Mouse (Mus musculus) limb, embryonic 12.5 days (tissue): ENCODE data around the gene Cbln4. TPM values are rescaled to one million over a fixed set of nuclear protein-coding genes. Genes with fewer than 3 reads are reported as not detected.

Source experiments
- ATAC-seq: fragments of 200-750 bp; cut with Nextera tagmentation; 2 replicates; pipeline ENCODE4 v1.8.0; 2017; ENCODE audit warnings: low read depth, moderate TSS enrichment; ENCODE audit not compliant: insufficient number of reproducible peaks, insufficient read depth, low FRiP score, low TSS enrichment
- H3K27ac ChIP-seq: fragments of 300-500 bp; sonication (generic); 2 replicates; pipeline ENCODE4 v1.5.1; 2016; ENCODE audit warnings: mild to moderate bottlenecking, moderate library complexity
- H3K27me3 ChIP-seq: fragments of 300-500 bp; sonication (generic); 2 replicates; pipeline ENCODE4 v1.6.1; 2016; ENCODE audit warnings: mild to moderate bottlenecking, moderate library complexity
- H3K36me3 ChIP-seq: fragments of 300-500 bp; sonication (generic); 2 replicates; pipeline ENCODE4 v1.6.1; 2016; ENCODE audit warnings: mild to moderate bottlenecking, moderate library complexity
- H3K4me1 ChIP-seq: fragments of 300-500 bp; sonication (generic); replicated peaks from 2 replicates; pipeline ENCODE4 v1.6.1; 2016
- H3K4me2 ChIP-seq: fragments of 300-500 bp; sonication (generic); 2 replicates; pipeline ENCODE4 v1.6.1; 2016; ENCODE audit warnings: mild to moderate bottlenecking, moderate library complexity
- H3K4me3 ChIP-seq: fragments of 300-500 bp; sonication (generic); replicated peaks from 2 replicates; pipeline ENCODE4 v1.5.1; 2016; ENCODE audit warnings: mild to moderate bottlenecking
- H3K9ac ChIP-seq: fragments of 300-500 bp; sonication (generic); replicated peaks from 2 replicates; pipeline ENCODE4 v1.6.1; 2016; ENCODE audit warnings: mild to moderate bottlenecking, moderate library complexity
- H3K9me3 ChIP-seq: fragments of 300-500 bp; sonication (generic); 2 replicates; pipeline ENCODE4 v1.6.1; 2016; ENCODE audit warnings: mild to moderate bottlenecking, moderate library complexity
- WGBS: fragments of 180-500 bp; shearing (Covaris S2); methylation state at CpG from one replicate; pipeline ENCODE4 v1.1.7; 2016; 5-methylcytosine and 5-hydroxymethylcytosine counted together
- polyA plus RNA-seq: library from polyadenylated mRNA; unstranded; fragments of >200 nt; fragmentation: Nextera tagmentation; extraction: Ambion mirVana; gene quantifications from 2 replicates; pipeline ENCODE4 v1.2.1, GENCODE M21; 2016

Cbln4 gene
- polyA plus RNA-seq, 1 experiment from 2014 or later: 5.9 TPM

GRCm38 (mm10) chr2:172034281-172034680 is 9.0 kb downstream of the Cbln4 start:
- no peak overlapping the region for H3K27ac ChIP-seq
- 28% methylated on average over 5 of the region's 5 CpGs for WGBS
- H3K27me3 ChIP-seq: peaks cover 10% of the 10 kb centered on the region; the same call in 1 of the 2 replicates
- H3K4me2 ChIP-seq: no peak overlapping the region
- H3K36me3 ChIP-seq: no peaks in the 10 kb centered on the region
- no peak overlapping the region for H3K4me3 ChIP-seq
- no peak for ATAC-seq
- no peaks in the 10 kb centered on the region for H3K9me3 ChIP-seq
- no peak overlapping the region for H3K9ac ChIP-seq
- H3K4me1 ChIP-seq: no peaks in the 10 kb centered on the region

- H3K9me3 ChIP-seq: no peaks in the 10 kb centered on the region
- H3K4me3 ChIP-seq: no peak overlapping the region
- peaks cover 4% of the 10 kb centered on the region; the same call in 1 of the 2 replicates for H3K4me1 ChIP-seq
- 80% methylated on average over 12 of the region's 12 CpGs for WGBS
- H3K27me3 ChIP-seq: peaks cover 4% of the 10 kb centered on the region; the same call in 1 of the 2 replicates
- H3K36me3 ChIP-seq: no peaks in the 10 kb centered on the region
- H3K9ac ChIP-seq: no peak overlapping the region
- H3K27ac ChIP-seq: no peak overlapping the region
- H3K4me2 ChIP-seq: no peak overlapping the region
- no peak for ATAC-seq
Observed at GRCm38 (mm10) chr2:172025459-172026130, 17.7 kb downstream of the Cbln4 start.

GRCm38 (mm10) chr2:172006726-172007125 is 36.5 kb downstream of the Cbln4 start:
- Histone ChIP-seq H3K4me1 (peaks cover 12% of the 10 kb centered on the region; the same call in 1 of the 2 replicates), H3K4me2 (no peak overlapping the region), H3K9me3 (no peaks in the 10 kb centered on the region), H3K27me3 (no peaks in the 10 kb centered on the region), H3K27ac (no peak overlapping the region), H3K4me3 (no peak overlapping the region), H3K9ac (no peak overlapping the region), H3K36me3 (no peaks in the 10 kb centered on the region)
- ATAC-seq: no peak
- 91% methylated on average over 10 of the region's 10 CpGs for WGBS

- no peaks in the 10 kb centered on the region for H3K27me3 ChIP-seq
- H3K4me2 ChIP-seq: no peak overlapping the region
- ATAC-seq: no peak
- no peaks in the 10 kb centered on the region for H3K9me3 ChIP-seq
- H3K27ac ChIP-seq: no peak overlapping the region
- no peak overlapping the region for H3K9ac ChIP-seq
- peaks cover 12% of the 10 kb centered on the region; the same call in 1 of the 2 replicates for H3K4me1 ChIP-seq
- no peaks in the 10 kb centered on the region for H3K36me3 ChIP-seq
- H3K4me3 ChIP-seq: no peak overlapping the region
- WGBS: 32% methylated on average over 7 of the region's 7 CpGs
Observed at GRCm38 (mm10) chr2:172005970-172006369, 37.3 kb downstream of the Cbln4 start.

GRCm38 (mm10) chr2:172004029-172004984 is 39.0 kb downstream of the Cbln4 start:
- no peaks in the 10 kb centered on the region for H3K27me3 ChIP-seq
- WGBS: 45% methylated on average over 21 of the region's 21 CpGs
- H3K4me1 ChIP-seq: peaks cover 22% of the 10 kb centered on the region
- no peak overlapping the region; the same call in 1 of the 2 replicates for H3K27ac ChIP-seq
- no peak overlapping the region for H3K4me3 ChIP-seq
- no peak overlapping the region for H3K4me2 ChIP-seq
- no peak overlapping the region for H3K9ac ChIP-seq
- no peaks in the 10 kb centered on the region for H3K36me3 ChIP-seq
- no peak for ATAC-seq
- H3K9me3 ChIP-seq: no peaks in the 10 kb centered on the region

- WGBS: 77% methylated on average over 6 of the region's 6 CpGs
- 0 out of 2 replicates have a peak, but pooled peaks have one; percentile 53 for ATAC-seq
Observed at GRCm38 (mm10) chr2:171996979-171997686, 46.1 kb downstream of the Cbln4 start.

GRCm38 (mm10) chr2:171994861-171995260 is 48.4 kb downstream of the Cbln4 start:
- ATAC-seq: no peak

More at GRCm38 (mm10) chr2:171996979-171997686, 46.1 kb downstream of the Cbln4 start:
- H3K4me3 ChIP-seq: no peak overlapping the region
- no peak overlapping the region for H3K27ac ChIP-seq
- peaks cover 21% of the 10 kb centered on the region for H3K4me1 ChIP-seq
- no peak overlapping the region for H3K9ac ChIP-seq
- H3K4me2 ChIP-seq: no peak overlapping the region
- no peaks in the 10 kb centered on the region for H3K27me3 ChIP-seq
- no peaks in the 10 kb centered on the region for H3K9me3 ChIP-seq
- no peaks in the 10 kb centered on the region for H3K36me3 ChIP-seq

GRCm38 (mm10) chr2:171994240-171994639 is 49.0 kb downstream of the Cbln4 start:
- Histone ChIP-seq H3K9me3 (no peaks in the 10 kb centered on the region), H3K4me1 (peaks cover 10% of the 10 kb centered on the region), H3K27ac (no peak overlapping the region), H3K27me3 (no peaks in the 10 kb centered on the region), H3K4me3 (no peak overlapping the region), H3K9ac (no peak overlapping the region), H3K36me3 (no peaks in the 10 kb centered on the region), H3K4me2 (no peak overlapping the region)
- ATAC-seq: no peak
- 85% methylated on average over 5 of the region's 5 CpGs for WGBS

More at GRCm38 (mm10) chr2:171994861-171995260, 48.4 kb downstream of the Cbln4 start:
- Histone ChIP-seq H3K4me2 (no peak overlapping the region), H3K27me3 (no peaks in the 10 kb centered on the region), H3K9me3 (no peaks in the 10 kb centered on the region), H3K9ac (no peak overlapping the region), H3K36me3 (no peaks in the 10 kb centered on the region), H3K4me3 (no peak overlapping the region), H3K27ac (no peak overlapping the region), H3K4me1 (peaks cover 16% of the 10 kb centered on the region)
- WGBS: 65% methylated on average over 6 of the region's 6 CpGs

GRCm38 (mm10) chr2:171986686-171987085 is 56.6 kb downstream of the Cbln4 start:
- 30% methylated on average over 6 of the region's 6 CpGs for WGBS
- ATAC-seq: no peak
- no peak overlapping the region for H3K9ac ChIP-seq

More at GRCm38 (mm10) chr2:171986686-171987085, 56.6 kb downstream of the Cbln4 start:
- Histone ChIP-seq H3K4me3 (no peak overlapping the region), H3K36me3 (no peaks in the 10 kb centered on the region), H3K27me3 (no peaks in the 10 kb centered on the region; the same call in 1 of the 2 replicates), H3K9me3 (no peaks in the 10 kb centered on the region), H3K4me2 (no peak overlapping the region), H3K27ac (no peak overlapping the region), H3K4me1 (peaks cover 20% of the 10 kb centered on the region)
